Mouse (Mus musculus) spleen, adult 2 months (tissue): ENCODE measurements at regions not wholly inside any gene's neighbourhood (a gene's known extent, or its start where the extent isn't known, plus 50 kb on each side); places are given as distances from the start of the nearest gene placed in this dataset.

Source experiments
- CTCF ChIP-seq: fragments of 200-500 bp; IDR thresholded peaks from 2 replicates; pipeline ENCODE4 v1.5.1; 2011; ENCODE audit warnings: mild to moderate bottlenecking, inconsistent platforms; ENCODE audit not compliant: insufficient read depth, insufficient read length, insufficient replicate concordance; ENCODE audit errors: extremely low read depth
- POLR2A ChIP-seq: fragments of 200-500 bp; IDR thresholded peaks from 2 replicates; pipeline ENCODE4 v1.6.1; 2011; ENCODE audit warnings: low read depth, low read length, inconsistent platforms

GRCm38 (mm10) chr6:22447636-22448035, 91.6 kb upstream of the Fam3c start:
- TF ChIP-seq POLR2A (no peak), CTCF (no peak)
